Mouse (Mus musculus): ENCODE measurements around the gene Dap3. TPM values are rescaled to one million over a fixed set of nuclear protein-coding genes. Genes with fewer than 3 reads are reported as not detected.
"Not testable (repeated sequence)": the region's sequence is repeated elsewhere in the genome, so short reads cannot be mapped to it uniquely, and the experiment has no call there.

The Dap3 gene
- polyA plus RNA-seq (2015; fragmentation: Nextera tagmentation; extraction: Ambion mirVana), result 78.9 and 86.8 TPM in 2 replicates

DNA sequence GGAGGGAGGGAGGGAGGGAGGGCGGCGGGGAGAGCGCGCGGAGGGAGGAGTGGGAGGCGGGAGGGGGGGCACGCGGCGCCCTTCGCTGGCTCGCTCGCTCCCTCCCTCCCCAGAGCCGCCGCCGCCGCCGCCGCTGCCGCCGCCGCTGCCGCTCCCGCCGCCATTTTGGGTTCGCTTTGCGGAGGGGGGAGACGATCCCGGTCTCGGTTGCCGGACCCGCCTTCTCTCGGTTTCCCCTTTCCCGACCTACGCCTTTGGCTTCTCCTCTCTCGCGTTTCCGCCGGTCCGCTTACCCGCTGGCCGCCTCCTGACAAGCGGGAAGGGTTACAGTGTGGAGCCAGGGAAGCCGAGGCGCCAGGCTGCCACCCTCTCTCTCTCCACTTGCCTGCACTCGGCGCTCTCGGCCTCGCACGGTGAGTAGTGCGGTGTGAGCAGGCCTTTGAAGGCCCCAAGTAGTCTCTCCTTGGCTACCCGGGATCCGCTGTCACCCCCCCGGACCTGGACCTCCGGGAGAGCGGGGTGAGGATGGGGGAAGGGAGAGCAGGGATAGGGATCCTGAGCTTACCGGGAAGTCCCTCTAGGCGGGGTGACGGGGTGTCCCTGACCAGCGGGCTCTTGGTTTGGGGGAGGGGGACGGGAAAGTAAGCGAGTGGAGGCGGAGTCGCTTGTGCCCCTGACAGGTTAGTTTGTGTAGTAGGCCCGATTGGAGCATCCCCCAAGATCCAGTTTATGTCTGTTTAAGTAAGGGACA is at the start of gene Dap3, which contains the start of gene Ash1l:
Gene Dap3 (minus strand): TSS at position 606 of the 751 bp plus-strand sequence.
Gene Ash1l (plus strand): TSS at position 47 of the 751 bp plus-strand sequence.
- ATAC-seq (ENCODE audit: low read depth), result peak; percentile 54
- WGBS (ENCODE audit: insufficient replicate concordance), result under 1% methylated on average over 36 of the region's 64 CpGs
- Histone ChIP-seq H3K9me3 (replicated peaks; ENCODE audit: control insufficient read depth, low read length) (no peaks in the 10 kb centered on the region), H3K9ac (ENCODE audit: low read depth, low read length) (peak within 1 kb of the TSS; percentile 99), H3K27me3 (ENCODE audit: control insufficient read depth, insufficient read depth, low read depth, low read length) (no peaks in the 10 kb centered on the region), H3K4me2 (ENCODE audit: low read depth, low read length) (peak within 1 kb of the TSS; percentile 91), H3K27ac (ENCODE audit: low read length) (peak within 1 kb of the TSS; percentile 99), H3K4me3 (ENCODE audit: low read depth, low read length) (peak within 1 kb of the TSS; percentile 90), H3K36me3 (ENCODE audit: control insufficient read depth, insufficient read depth) (no peaks in the 10 kb centered on the region), H3K4me1 (ENCODE audit: control insufficient read depth, low read depth, low read length) (peaks cover 37% of the 10 kb centered on the region)

DNA sequence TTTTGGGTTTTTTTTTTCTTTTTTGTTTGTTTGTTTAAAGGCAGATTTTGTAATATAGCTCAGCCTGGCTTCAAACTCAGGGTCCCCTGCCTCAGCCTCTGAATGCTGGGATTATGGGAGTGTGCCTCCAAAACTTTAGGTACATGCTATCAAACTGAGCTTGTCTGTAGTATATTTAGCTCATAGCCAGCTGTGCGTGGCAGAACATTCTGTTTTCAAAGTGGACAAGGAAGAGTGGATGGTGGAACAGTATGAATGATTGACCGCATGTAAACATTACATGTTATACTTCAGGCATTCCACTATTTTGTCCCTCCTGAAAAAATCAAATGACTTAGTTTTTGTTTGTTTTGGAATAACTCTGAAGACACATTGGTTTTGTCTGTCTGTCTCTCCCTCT is 41.8 kb upstream of the Dap3 start:
- WGBS (ENCODE audit: insufficient replicate concordance), result 79% methylated on average over 2 of the region's 2 CpGs
- H3K4me3 ChIP-seq (ENCODE audit: low read depth, low read length), result no peak overlapping the region
- H3K4me1 ChIP-seq (ENCODE audit: control insufficient read depth, low read depth, low read length), result no peaks in the 10 kb centered on the region
- no peak overlapping the region for H3K9ac ChIP-seq (ENCODE audit: low read depth, low read length)
- H3K9me3 ChIP-seq (replicated peaks; ENCODE audit: control insufficient read depth, low read length), result no peaks in the 10 kb centered on the region
- H3K4me2 ChIP-seq (ENCODE audit: low read depth, low read length), result no peak overlapping the region
- no peaks in the 10 kb centered on the region for H3K27me3 ChIP-seq (ENCODE audit: control insufficient read depth, insufficient read depth, low read depth, low read length)
- H3K27ac ChIP-seq (ENCODE audit: low read length), result no peak overlapping the region
- H3K36me3 ChIP-seq (ENCODE audit: control insufficient read depth, insufficient read depth), result no peaks in the 10 kb centered on the region; the same call in 1 of the 2 replicates
- no peak for ATAC-seq (ENCODE audit: low read depth)

DNA sequence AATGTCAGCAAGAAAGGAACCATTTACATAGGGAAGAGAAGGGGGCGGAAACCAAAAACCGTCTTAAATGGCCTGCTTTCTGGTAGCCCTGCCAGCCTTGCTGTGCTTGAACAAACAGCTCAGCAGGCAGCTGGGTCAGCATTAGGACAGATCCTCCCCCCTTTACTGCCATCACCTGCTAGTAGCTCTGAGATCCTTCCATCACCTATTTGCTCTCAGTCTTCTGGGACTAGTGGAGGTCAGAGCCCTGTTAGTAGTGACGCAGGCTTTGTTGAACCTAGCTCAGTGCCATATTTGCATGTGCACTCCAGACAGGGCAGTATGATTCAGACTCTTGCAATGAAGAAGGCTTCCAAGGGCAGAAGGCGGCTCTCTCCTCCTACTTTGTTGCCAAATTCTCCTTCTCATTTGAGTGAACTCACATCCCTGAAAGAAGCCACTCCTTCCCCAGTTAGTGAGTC is 33.0 kb upstream of the Dap3 start:
- Histone ChIP-seq H3K4me2 (ENCODE audit: low read depth, low read length) (no peak overlapping the region), H3K9me3 (replicated peaks; ENCODE audit: control insufficient read depth, low read length) (no peaks in the 10 kb centered on the region), H3K27ac (ENCODE audit: low read length) (no peak overlapping the region), H3K9ac (ENCODE audit: low read depth, low read length) (no peak overlapping the region), H3K4me1 (ENCODE audit: control insufficient read depth, low read depth, low read length) (no peaks in the 10 kb centered on the region), H3K4me3 (ENCODE audit: low read depth, low read length) (no peak overlapping the region), H3K27me3 (ENCODE audit: control insufficient read depth, insufficient read depth, low read depth, low read length) (no peaks in the 10 kb centered on the region), H3K36me3 (ENCODE audit: control insufficient read depth, insufficient read depth) (peaks cover 33% of the 10 kb centered on the region)
- WGBS (ENCODE audit: insufficient replicate concordance), result 80% methylated on average over 4 of the region's 4 CpGs
- ATAC-seq (ENCODE audit: low read depth), result no peak

DNA sequence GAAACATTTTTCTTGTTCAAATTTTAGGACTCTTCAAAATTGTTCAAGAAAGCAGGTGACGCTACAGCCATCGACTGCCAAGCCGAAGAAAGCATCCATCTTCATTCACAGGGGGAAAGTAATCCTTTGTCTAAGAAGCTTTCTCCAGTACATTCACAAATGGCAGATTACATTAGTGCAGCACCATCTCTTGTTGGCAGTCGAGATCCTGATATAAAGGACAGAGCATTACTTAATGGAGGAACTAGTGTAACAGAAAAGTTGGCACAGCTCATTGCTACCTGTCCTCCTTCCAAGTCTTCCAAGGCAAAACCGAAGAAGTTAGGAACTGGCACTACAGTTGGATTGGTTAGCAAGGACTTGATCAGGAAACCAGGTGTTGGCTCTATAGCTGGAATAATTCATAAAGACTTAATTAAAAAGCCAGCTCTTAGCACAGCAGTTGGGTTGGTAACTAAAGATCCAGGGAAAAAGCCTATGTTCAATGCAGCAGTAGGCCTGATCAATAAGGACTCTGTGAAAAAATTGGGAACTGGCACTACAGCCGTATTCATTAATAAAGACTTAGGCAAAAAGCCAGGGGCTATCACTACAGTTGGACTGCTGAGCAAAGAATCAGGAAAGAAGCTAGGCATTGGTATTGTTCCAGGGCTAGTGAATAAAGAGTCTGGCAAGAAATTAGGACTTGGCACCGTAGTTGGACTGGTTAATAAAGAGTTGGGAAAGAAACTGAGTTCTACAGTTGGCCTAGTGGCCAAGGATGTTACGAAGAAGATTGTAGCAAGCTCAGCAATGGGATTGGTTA is 30.4 kb upstream of the Dap3 start:
- 88% methylated on average over 8 of the region's 8 CpGs for WGBS (ENCODE audit: insufficient replicate concordance)
- H3K4me3 ChIP-seq (ENCODE audit: low read depth, low read length), result no peak overlapping the region
- H3K36me3 ChIP-seq (ENCODE audit: control insufficient read depth, insufficient read depth), result peaks cover 33% of the 10 kb centered on the region
- no peak overlapping the region for H3K4me2 ChIP-seq (ENCODE audit: low read depth, low read length)
- no peak overlapping the region for H3K9ac ChIP-seq (ENCODE audit: low read depth, low read length)
- no peaks in the 10 kb centered on the region for H3K9me3 ChIP-seq (replicated peaks; ENCODE audit: control insufficient read depth, low read length)
- H3K27me3 ChIP-seq (ENCODE audit: control insufficient read depth, insufficient read depth, low read depth, low read length), result no peaks in the 10 kb centered on the region
- H3K27ac ChIP-seq (ENCODE audit: low read length), result no peak overlapping the region
- no peak for ATAC-seq (ENCODE audit: low read depth)
- no peaks in the 10 kb centered on the region for H3K4me1 ChIP-seq (ENCODE audit: control insufficient read depth, low read depth, low read length)

DNA sequence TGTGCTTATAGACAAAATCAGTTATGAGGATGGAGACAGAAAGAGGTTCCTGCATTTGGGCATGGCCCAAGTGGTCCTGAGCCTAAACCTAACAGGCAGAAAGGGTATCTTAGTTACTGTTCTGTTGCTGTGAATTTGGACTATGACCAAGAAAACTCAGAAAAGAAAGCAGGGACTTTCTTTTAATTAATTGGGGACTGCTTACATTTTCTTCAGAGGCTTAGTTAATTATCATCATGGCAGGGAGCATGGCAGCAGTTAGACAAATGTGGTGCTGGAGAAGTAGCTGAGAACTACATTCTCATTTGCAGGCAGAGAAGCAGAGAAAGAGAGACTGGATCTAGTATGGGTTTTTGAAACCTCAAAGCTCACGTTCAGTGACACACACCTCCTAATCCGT is 24.0 kb upstream of the Dap3 start:
- H3K27ac ChIP-seq (ENCODE audit: low read length), result no peak overlapping the region
- H3K27me3 ChIP-seq (ENCODE audit: control insufficient read depth, insufficient read depth, low read depth, low read length), result no peaks in the 10 kb centered on the region
- no peak for ATAC-seq (ENCODE audit: low read depth)
- H3K36me3 ChIP-seq (ENCODE audit: control insufficient read depth, insufficient read depth), result no peaks in the 10 kb centered on the region
- 79% methylated on average over 2 of the region's 2 CpGs for WGBS (ENCODE audit: insufficient replicate concordance)
- no peak overlapping the region for H3K4me3 ChIP-seq (ENCODE audit: low read depth, low read length)
- no peak overlapping the region for H3K4me2 ChIP-seq (ENCODE audit: low read depth, low read length)
- no peaks in the 10 kb centered on the region for H3K9me3 ChIP-seq (replicated peaks; ENCODE audit: control insufficient read depth, low read length)
- no peaks in the 10 kb centered on the region for H3K4me1 ChIP-seq (ENCODE audit: control insufficient read depth, low read depth, low read length)
- no peak overlapping the region for H3K9ac ChIP-seq (ENCODE audit: low read depth, low read length)

DNA sequence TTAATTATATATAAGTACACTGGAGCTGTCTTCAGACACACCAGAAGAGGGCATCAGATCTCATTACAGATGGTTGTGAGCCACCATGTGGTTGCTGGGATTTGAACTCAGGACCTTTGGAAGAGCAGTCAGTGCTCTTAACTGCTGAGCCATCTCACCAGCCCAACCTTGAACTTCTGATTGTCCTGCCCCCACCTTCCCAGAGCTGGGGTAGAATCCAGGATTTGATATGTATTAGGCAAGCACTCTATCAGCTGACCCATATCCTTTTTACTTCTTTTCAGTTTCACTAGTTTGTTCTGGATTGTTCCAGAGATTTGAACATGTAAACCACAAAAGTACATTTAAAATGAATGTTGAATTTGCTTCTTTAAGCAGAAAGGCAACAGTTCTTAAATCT is 12.2 kb upstream of the Dap3 start:
- ATAC-seq (ENCODE audit: low read depth); H3K36me3 ChIP-seq (ENCODE audit: control insufficient read depth, insufficient read depth); H3K9me3 ChIP-seq (replicated peaks; ENCODE audit: control insufficient read depth, low read length); H3K4me2 ChIP-seq (ENCODE audit: low read depth, low read length); H3K4me3 ChIP-seq (ENCODE audit: low read depth, low read length); H3K27me3 ChIP-seq (ENCODE audit: control insufficient read depth, insufficient read depth, low read depth, low read length); H3K9ac ChIP-seq (ENCODE audit: low read depth, low read length); H3K4me1 ChIP-seq (ENCODE audit: control insufficient read depth, low read depth, low read length); H3K27ac ChIP-seq (ENCODE audit: low read length): not testable (repeated sequence)

DNA sequence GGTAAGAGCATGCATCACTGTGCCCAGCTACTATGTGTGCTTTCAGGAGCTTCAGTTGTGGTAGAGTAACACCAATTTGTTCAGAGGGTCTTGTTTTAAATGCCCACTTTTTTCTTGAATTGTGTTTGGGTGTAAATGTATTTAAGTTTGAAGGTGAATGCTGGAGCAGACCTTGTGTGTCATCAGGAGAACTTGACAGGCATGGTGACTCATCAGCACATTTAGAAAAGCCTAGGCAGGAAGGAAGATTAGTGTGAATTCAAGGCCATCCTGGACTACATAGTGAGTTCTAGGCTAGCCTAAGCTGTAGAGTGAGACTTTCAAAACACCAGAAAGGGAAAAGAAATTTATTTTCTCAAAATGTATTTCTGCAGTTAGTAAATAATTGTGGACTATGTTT is 2.8 kb upstream of the Dap3 start:
- Histone ChIP-seq H3K9me3 (replicated peaks; ENCODE audit: control insufficient read depth, low read length) (no peaks in the 10 kb centered on the region), H3K27me3 (ENCODE audit: control insufficient read depth, insufficient read depth, low read depth, low read length) (no peaks in the 10 kb centered on the region), H3K36me3 (ENCODE audit: control insufficient read depth, insufficient read depth) (no peaks in the 10 kb centered on the region), H3K9ac (ENCODE audit: low read depth, low read length) (no peak overlapping the region), H3K4me1 (ENCODE audit: control insufficient read depth, low read depth, low read length) (peaks cover 32% of the 10 kb centered on the region), H3K27ac (ENCODE audit: low read length) (no peak overlapping the region), H3K4me3 (ENCODE audit: low read depth, low read length) (no peak overlapping the region), H3K4me2 (ENCODE audit: low read depth, low read length) (no peak overlapping the region)
- ATAC-seq (ENCODE audit: low read depth), result no peak

DNA sequence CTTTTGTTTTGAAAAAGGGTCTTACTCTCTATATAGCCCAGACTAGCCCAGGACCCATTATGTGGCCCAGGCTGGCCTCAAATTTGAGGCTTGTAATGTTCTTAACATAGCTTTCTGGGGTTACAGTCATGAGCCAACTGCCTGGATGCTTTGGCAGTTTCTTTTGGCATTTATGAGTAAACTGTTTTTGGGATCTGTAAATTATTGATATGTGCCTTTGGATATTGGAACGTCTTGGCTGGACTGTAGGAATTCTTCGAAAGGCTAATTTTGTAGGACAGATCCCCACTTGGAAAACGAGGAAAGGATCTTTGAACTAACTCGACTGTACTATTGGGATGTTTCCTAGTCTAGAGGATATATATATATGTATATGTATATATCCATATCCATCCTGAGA is 2.3 kb upstream of the Dap3 start:
- no peak overlapping the region for H3K4me3 ChIP-seq (ENCODE audit: low read depth, low read length)
- WGBS (ENCODE audit: insufficient replicate concordance), result 81% methylated on average over 4 of the region's 4 CpGs
- H3K4me1 ChIP-seq (ENCODE audit: control insufficient read depth, low read depth, low read length), result peaks cover 36% of the 10 kb centered on the region
- H3K4me2 ChIP-seq (ENCODE audit: low read depth, low read length), result no peak overlapping the region
- ATAC-seq (ENCODE audit: low read depth), result no peak
- H3K36me3 ChIP-seq (ENCODE audit: control insufficient read depth, insufficient read depth), result no peaks in the 10 kb centered on the region
- H3K27ac ChIP-seq (ENCODE audit: low read length), result no peak overlapping the region
- no peak overlapping the region for H3K9ac ChIP-seq (ENCODE audit: low read depth, low read length)
- no peaks in the 10 kb centered on the region for H3K27me3 ChIP-seq (ENCODE audit: control insufficient read depth, insufficient read depth, low read depth, low read length)
- H3K9me3 ChIP-seq (replicated peaks; ENCODE audit: control insufficient read depth, low read length), result no peaks in the 10 kb centered on the region

DNA sequence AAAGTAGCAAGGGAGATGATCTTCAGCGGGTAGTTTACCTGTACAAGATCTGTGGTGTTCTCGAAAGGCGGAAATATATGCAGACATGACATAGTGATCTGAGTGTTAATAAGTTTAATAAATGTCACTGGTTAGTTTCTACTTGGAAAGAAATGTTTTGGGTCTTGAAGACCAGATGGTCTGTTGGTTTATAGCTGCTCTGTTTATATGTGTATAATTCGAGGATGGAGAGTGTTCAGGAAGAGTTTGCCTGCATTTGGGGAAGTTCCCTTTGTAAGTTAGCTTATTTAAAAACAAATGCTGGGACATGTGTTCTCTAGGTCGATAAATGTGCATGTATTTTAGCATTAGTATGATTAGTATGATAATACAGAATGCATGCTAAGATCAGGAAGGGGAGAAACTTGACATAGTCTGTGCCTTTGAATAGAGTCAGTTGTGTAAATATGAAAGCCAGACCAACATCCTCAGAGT is 383 bp upstream of the Dap3 start:
- H3K36me3 ChIP-seq (ENCODE audit: control insufficient read depth, insufficient read depth), result no peaks in the 10 kb centered on the region
- peak overlapping the region; percentile 90 for H3K4me3 ChIP-seq (ENCODE audit: low read depth, low read length)
- under 1% methylated on average over 5 of the region's 5 CpGs for WGBS (ENCODE audit: insufficient replicate concordance)
- H3K27ac ChIP-seq (ENCODE audit: low read length), result peak overlapping the region; percentile 99
- H3K4me2 ChIP-seq (ENCODE audit: low read depth, low read length), result peak overlapping the region; percentile 91
- H3K4me1 ChIP-seq (ENCODE audit: control insufficient read depth, low read depth, low read length), result peaks cover 39% of the 10 kb centered on the region
- peak overlapping the region; percentile 99 for H3K9ac ChIP-seq (ENCODE audit: low read depth, low read length)
- H3K9me3 ChIP-seq (replicated peaks; ENCODE audit: control insufficient read depth, low read length), result no peaks in the 10 kb centered on the region
- no peaks in the 10 kb centered on the region for H3K27me3 ChIP-seq (ENCODE audit: control insufficient read depth, insufficient read depth, low read depth, low read length)
- ATAC-seq (ENCODE audit: low read depth), result no peak

All from liver, embryonic 16.5 days (tissue).